Mouse (Mus musculus) mouse embryonic stem cell (cell line): Measurements from ENCODE around the gene Bves.

Experiments
- in situ Hi-C, 2 experiments: fragments of 300-500 bp; cut with MboI; formaldehyde crosslinking; loops; 1 replicate in 1 of 2; 3 replicates in 1 of 2; pipeline ENCODE4 v1.14.3; 2019 to 2020; ENCODE audit warnings: low sequenced_read_pairs in 2 of 2, low pct_unique_long_range_greater_than_20kb in 1 of 2, mixed read lengths in 1 of 2; ENCODE audit not compliant: unreplicated experiment in 1 of 2

Gene Bves

GRCm38 (mm10) chr10:45411741-45412140 lies 76.2 kb downstream of the Bves start:
- in situ Hi-C loops = no loop called here

DNA sequence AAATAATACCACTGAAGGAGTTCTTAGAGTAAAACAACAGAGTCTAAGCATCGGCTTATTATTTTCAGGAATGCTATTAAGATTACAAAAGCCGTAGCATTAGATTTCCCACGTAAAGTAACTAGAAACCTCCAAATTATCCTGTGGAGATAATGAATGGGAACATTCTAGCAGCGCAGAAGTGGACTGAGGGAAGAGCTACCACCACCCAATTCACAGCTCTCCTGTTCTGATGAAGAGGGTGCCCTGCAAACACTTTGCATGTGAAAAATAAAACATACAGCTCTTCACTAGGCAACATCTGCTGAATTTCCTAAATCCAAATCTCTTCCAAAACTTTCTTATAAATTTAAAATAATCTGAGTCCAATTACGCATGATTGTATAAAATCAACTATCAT lies 76.6 kb downstream of the Bves start:
- in situ Hi-C loops = no loop called here
